Mouse (Mus musculus) bone marrow, adult 2 months (tissue): ENCODE measurements around the gene Dock2.

Experiments used
- CTCF ChIP-seq: fragments of 200-500 bp; IDR thresholded peaks from 2 replicates; pipeline ENCODE4 v1.5.1; 2011; ENCODE audit warnings: low read length, control low read depth; ENCODE audit not compliant: control insufficient read depth, insufficient read depth
- POLR2A ChIP-seq: fragments of 200-500 bp; IDR thresholded peaks from 2 replicates; pipeline ENCODE4 v1.6.1; 2011; ENCODE audit warnings: low read depth, mild to moderate bottlenecking, control low read depth, low read length, borderline replicate concordance; ENCODE audit not compliant: control insufficient read depth

GRCm38 (mm10) chr11:34291304-34291703, 492.4 kb downstream of the Dock2 start:
- TF ChIP-seq CTCF (no peak), POLR2A (no peak)
